ENCODE assay signal across 7 mouse cellular contexts in the genomic region with DNA sequence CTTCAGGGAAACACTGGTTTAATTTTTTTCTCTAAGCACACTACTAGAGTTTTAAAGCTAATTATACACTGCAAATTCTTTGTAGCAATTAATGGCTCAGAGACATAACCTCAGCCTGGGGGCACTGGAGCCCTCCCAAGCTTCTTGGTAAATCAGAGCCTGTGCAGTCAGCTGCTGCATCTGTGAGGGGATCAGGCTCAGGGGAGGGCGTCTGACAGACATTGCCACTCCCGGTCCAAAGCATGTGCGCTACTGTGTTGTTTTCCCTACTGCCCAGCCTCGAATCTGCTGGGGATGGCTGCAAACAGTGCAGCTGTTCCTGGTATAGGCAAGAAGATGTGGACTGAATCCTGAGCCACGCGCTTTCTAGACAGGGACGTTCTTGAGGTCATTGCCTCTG.
DNase-seq lines count a peak whose midpoint lies in the region; ATAC-seq lines count a peak whose summit lies in the region.

No protein-coding gene starts in this region.

- DNase-seq in hindbrain, embryonic 10.5 days (ENCODE audit: low spot score) = no peak
- DNase-seq in hindbrain, embryonic 11.5 days (ENCODE audit: low spot score) = no peak
- peak; percentile 23 for DNase-seq in retina, embryonic 14.5 days (ENCODE audit: low spot score)
- no peak for DNase-seq in retina, postnatal 1 day
- DNase-seq in thymus, postnatal 14 days = no peak
- DNase-seq in layer of hippocampus, adult 9-10 months (ENCODE audit: low spot score) = no peak

- ATAC-seq in hindbrain, embryonic 11.5 days (ENCODE audit: low FRiP score) = no peak
- ATAC-seq in heart, embryonic 16.5 days (replicated peaks; ENCODE audit: extremely low read depth, insufficient read depth, low FRiP score) = no peak

- no peaks in the 10 kb centered on the region for H3K27me3 ChIP-seq in hindbrain, embryonic 10.5 days (ENCODE audit: insufficient read depth, poor library complexity, severe bottlenecking)
- H3K27me3 ChIP-seq in hindbrain, embryonic 11.5 days (ENCODE audit: control insufficient read depth, insufficient read depth, low read length) = no peaks in the 10 kb centered on the region
- no peaks in the 10 kb centered on the region for H3K27me3 ChIP-seq in heart, embryonic 16.5 days (ENCODE audit: control insufficient read depth, insufficient read depth, low read length)

- no peak overlapping the region for H3K4me3 ChIP-seq in hindbrain, embryonic 10.5 days
- H3K4me3 ChIP-seq in hindbrain, embryonic 11.5 days (ENCODE audit: low read depth, low read length) = no peak overlapping the region
- H3K4me3 ChIP-seq in heart, embryonic 16.5 days (ENCODE audit: low read length) = no peak overlapping the region

- 58% methylated on average over 7 of the region's 7 CpGs for WGBS in hindbrain, embryonic 10.5 days
- 68% methylated on average over 7 of the region's 7 CpGs for WGBS in hindbrain, embryonic 11.5 days
- 35% methylated on average over 7 of the region's 7 CpGs for WGBS in heart, embryonic 16.5 days

- peak overlapping the region; percentile 29; the same call in 1 of the 2 replicates for H3K27ac ChIP-seq in hindbrain, embryonic 10.5 days
- no peak overlapping the region for H3K27ac ChIP-seq in hindbrain, embryonic 11.5 days (ENCODE audit: low read depth, low read length)
- peak overlapping the region; percentile 34 for H3K27ac ChIP-seq in heart, embryonic 16.5 days (ENCODE audit: low read length)

- H3K9me3 ChIP-seq in hindbrain, embryonic 10.5 days = no peaks in the 10 kb centered on the region
- no peaks in the 10 kb centered on the region for H3K9me3 ChIP-seq in hindbrain, embryonic 11.5 days (ENCODE audit: control insufficient read depth, low read length)
- H3K9me3 ChIP-seq in heart, embryonic 16.5 days (replicated peaks; ENCODE audit: control insufficient read depth, low read length) = no peaks in the 10 kb centered on the region

- H3K36me3 ChIP-seq in hindbrain, embryonic 10.5 days = no peaks in the 10 kb centered on the region
- H3K36me3 ChIP-seq in hindbrain, embryonic 11.5 days (ENCODE audit: control insufficient read depth, insufficient read depth, low read length) = no peaks in the 10 kb centered on the region
- no peaks in the 10 kb centered on the region for H3K36me3 ChIP-seq in heart, embryonic 16.5 days (ENCODE audit: control insufficient read depth, insufficient read depth)

- H3K4me2 ChIP-seq in hindbrain, embryonic 11.5 days (replicated peaks; ENCODE audit: low read depth, low read length) = no peak overlapping the region
- 0 out of 2 replicates have a peak overlapping the region, but pooled peaks have one; percentile 5 for H3K4me2 ChIP-seq in heart, embryonic 16.5 days (ENCODE audit: low read depth, low read length)

- no peak overlapping the region for H3K9ac ChIP-seq in hindbrain, embryonic 11.5 days (ENCODE audit: low read depth, low read length)
- peak overlapping the region; percentile 32 for H3K9ac ChIP-seq in heart, embryonic 16.5 days (ENCODE audit: low read length)

- peaks cover 27% of the 10 kb centered on the region for H3K4me1 ChIP-seq in hindbrain, embryonic 10.5 days (replicated peaks)
- H3K4me1 ChIP-seq in hindbrain, embryonic 11.5 days (replicated peaks; ENCODE audit: control insufficient read depth, insufficient read depth, low read length) = no peaks in the 10 kb centered on the region
- peaks cover 78% of the 10 kb centered on the region for H3K4me1 ChIP-seq in heart, embryonic 16.5 days (ENCODE audit: control insufficient read depth, insufficient read depth, low read length)
